Mouse (Mus musculus) CH12.LX (cell line): ENCODE results near the gene Actl7a.

Source experiments
- CTCF ChIP-seq, 2 experiments: IDR thresholded peaks in 1 of 2; conservative IDR thresholded peaks in 1 of 2; 2 replicates each; pipeline ENCODE4 v1.5.1; 2011 to 2012; ENCODE audit warnings: low read depth in 2 of 2, low read length in 2 of 2, improper control_type of control experiment in 1 of 2, inconsistent platforms in 1 of 2, mild to moderate bottlenecking in 1 of 2, moderate library complexity in 1 of 2
- HCFC1 ChIP-seq: IDR thresholded peaks from 2 replicates; pipeline ENCODE4 v1.6.1; 2012; ENCODE audit warnings: low read depth, mild to moderate bottlenecking, inconsistent platforms, low read length, improper control_type of control experiment
- KAT2A ChIP-seq: IDR thresholded peaks from 2 replicates; pipeline ENCODE4 v1.6.1; 2012; ENCODE audit warnings: low read length, improper control_type of control experiment, inconsistent platforms; ENCODE audit not compliant: insufficient replicate concordance
- MAX ChIP-seq: IDR thresholded peaks from 2 replicates; pipeline ENCODE4 v1.6.1; 2011; ENCODE audit warnings: low read length, improper control_type of control experiment
- POLR2A ChIP-seq: IDR thresholded peaks from 2 replicates; pipeline ENCODE4 v1.6.1; 2011; ENCODE audit warnings: low read depth, mild to moderate bottlenecking, improper control_type of control experiment, low read length
- SMC3 ChIP-seq: IDR thresholded peaks from 2 replicates; pipeline ENCODE4 v1.6.1; 2011; ENCODE audit warnings: low read depth, low read length, improper control_type of control experiment
- ZNF384 ChIP-seq: IDR thresholded peaks from 2 replicates; pipeline ENCODE4 v1.6.1; 2012; ENCODE audit warnings: low read depth, low read length, improper control_type of control experiment, inconsistent platforms

GRCm38 (mm10) chr4:56756966-56757600, 13.9 kb downstream of the Actl7a start:
- TF ChIP-seq MAX (no peak), SMC3 (no peak), ZNF384 (no peak), CTCF (conservative IDR thresholded peaks at IDR 0.05 in 1 of 2, IDR thresholded peaks at IDR 0.05 in 1 of 2; ENCODE audit: low read depth in 2 of 2, low read length in 2 of 2) (no peak), POLR2A (no peak), KAT2A (no peak), HCFC1 (no peak)
